Mouse (Mus musculus): ENCODE measurements around the gene Iqcj.

The Iqcj gene

DNA sequence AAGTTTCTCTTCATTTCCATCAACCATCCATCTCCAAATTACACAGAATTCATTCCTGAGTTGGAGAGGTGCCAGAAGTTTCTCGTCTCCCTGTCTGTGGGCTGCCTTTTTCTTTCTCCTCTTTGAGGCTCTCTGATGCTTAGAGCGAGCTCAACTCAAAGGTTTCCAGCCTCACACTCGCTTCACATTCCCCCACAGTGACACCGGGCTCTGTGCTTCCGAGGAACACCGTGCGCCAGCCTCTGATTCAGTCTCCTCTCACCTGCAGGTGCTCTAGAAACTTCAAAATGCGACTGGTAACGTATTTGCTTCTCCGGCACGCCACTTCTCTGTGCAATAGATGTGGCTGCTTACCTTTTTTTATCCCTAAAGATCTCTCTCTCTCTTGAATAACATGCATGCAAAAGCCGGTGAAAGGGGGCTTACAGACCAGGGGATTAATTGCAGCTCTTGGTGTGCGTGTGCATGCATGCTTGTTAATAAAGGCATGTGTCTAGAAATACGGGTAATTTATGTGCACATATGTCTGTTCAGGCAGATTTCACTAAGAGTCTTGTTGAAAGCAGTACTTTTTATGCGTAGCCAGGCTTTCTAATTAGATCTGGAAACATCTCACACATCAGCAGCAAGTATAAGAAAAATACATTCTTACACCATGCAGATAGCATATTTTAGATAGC, at the start of gene Iqcj, which contains the start of gene Iqschfp:
Gene Iqcj (plus strand): TSS at position 195 of the 680 bp plus-strand sequence.
Gene Iqschfp (plus strand): TSS at position 207 of the 680 bp plus-strand sequence.
- no peak for DNase-seq (ENCODE audit: extremely low spot score, low read depth, low spot score)

DNA sequence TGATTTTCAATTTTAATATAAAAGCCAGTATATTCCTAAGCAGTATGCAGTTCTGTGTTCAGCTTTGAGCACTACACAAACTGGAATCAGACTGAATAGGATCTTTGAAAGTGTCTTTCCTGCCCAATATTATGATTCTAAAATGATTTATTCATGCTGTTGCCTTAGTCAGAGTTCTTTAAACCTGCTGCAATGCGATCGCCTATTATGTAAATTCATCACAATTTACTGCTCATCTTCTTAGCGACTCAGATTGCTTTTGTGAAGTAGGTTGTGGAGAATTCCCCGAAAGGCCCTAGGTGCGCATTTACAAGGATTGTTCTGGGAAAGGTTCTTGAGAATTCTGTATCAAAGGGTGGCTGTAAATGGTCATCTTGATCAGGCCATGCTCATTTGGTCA, 39.6 kb upstream of the Iqcj start:
- no peak for DNase-seq (ENCODE audit: extremely low spot score, low read depth, low spot score)

DNA sequence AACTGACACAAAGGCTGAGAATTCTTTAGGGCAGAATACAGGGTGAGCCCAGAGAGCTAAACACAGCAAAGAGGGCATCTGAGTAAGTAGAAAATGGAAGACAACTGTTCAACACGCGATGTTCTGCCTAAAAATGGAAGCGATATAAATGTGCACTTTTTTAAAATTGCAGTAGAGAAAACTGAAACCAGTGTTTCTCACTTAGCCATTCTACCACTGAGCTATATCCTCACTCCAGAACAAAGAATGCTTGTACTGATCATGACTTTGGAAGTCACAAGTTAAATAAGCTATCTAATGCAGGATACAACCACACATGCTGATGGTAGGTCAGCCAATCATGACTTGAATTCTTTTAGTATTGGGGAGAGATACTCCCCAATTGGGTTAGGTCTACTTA, 30.5 kb upstream of the Iqcj start:
- no peak for DNase-seq (ENCODE audit: extremely low spot score, low read depth, low spot score)

- DNase-seq (ENCODE audit: extremely low spot score, low read depth, low spot score), result peak; percentile 22
These were observed 24.5 kb upstream of the Iqcj start for GRCm38 (mm10) chr3:67867420-67868065.

- no peak for DNase-seq (ENCODE audit: extremely low spot score, low read depth, low spot score)
These were observed 22.6 kb upstream of the Iqcj start for GRCm38 (mm10) chr3:67869424-67869823.

DNA sequence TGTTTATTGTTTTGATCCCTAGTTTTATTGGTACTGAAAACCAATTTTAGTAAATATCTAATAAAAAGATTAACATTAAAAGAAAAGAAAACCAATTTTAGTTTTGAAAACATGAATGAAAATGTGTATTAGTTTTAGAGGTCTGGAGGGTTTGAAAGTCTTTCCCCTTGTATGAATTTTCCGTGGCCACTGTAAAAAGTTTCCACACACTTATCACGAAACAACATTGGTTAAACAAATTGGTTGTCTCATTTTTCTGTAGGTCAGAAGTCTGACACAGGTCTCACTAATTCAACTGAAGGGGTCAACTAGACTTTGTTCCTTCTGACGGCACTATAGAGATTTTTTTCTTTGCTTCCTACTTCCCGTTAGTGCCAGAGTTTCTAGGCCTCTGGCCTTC, 14.8 kb upstream of the Iqcj start:
- no peak for DNase-seq (ENCODE audit: extremely low spot score, low read depth, low spot score)

DNA sequence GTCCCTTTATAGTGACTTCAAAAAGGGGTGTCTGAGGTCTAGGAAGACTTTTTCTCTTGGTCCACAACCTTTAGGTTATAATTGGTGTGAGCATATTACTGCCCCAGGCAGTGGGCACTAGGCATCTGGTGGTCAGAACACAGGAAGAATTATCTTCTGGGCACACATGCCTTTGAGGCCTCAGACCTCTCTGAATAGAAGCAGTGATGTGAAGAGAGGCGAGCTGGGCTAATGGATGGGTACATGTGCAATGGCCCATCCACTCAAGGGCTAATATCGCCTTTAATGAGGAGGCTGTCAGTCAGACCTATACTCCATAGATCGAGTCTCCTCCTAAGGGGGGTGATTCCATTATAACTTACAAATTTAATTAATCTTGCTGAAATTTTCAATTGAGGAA, 7.7 kb upstream of the Iqcj start:
- no peak for DNase-seq (ENCODE audit: extremely low spot score, low read depth, low spot score)

GRCm38 (mm10) chr3:67886176-67886575, 5.8 kb upstream of the Iqcj start:
- no peak for DNase-seq (ENCODE audit: extremely low spot score, low read depth, low spot score)

GRCm38 (mm10) chr3:67887251-67887650, 4.8 kb upstream of the Iqcj start:
- DNase-seq (ENCODE audit: extremely low spot score, low read depth, low spot score), result no peak

DNA sequence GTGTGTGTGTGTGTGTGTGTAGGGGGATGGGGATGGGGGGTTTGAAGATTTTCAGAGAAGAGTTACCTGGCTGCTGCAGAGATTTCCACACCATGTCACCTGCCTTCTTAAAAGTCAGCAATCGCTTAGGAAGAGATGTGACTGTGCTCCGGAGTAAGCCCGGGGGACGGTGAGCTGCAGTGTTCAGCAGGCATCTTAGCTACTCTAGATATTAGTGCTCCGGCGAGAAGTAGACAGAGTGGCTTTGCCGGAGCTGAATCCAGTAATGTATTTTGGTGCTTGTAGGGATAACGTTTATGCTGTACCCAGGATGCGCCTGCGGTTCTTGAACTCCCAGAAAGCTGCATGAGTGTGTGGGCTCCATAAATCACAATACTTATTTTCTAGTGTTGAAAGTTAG, 748 bp downstream of the Iqcj start:
- no peak for DNase-seq (ENCODE audit: extremely low spot score, low read depth, low spot score)

DNA sequence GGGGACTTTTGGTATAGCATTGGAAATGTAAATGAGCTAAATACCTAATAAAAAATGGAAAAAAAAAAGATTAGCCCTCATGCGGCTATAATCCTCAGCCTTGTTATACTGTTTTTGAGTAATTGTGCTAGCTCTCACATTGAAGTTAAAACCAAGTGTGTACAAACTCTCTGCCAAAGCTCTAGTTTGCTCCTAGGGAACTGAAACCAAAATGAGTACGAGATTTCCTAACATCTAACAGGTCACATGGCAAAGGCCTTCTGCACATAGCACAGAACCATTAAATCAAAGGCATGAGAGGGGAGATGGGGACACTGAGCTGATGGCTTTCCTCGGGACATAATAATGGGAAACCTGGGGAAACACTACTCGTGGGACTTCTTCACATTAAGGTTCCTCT, 10.5 kb downstream of the Iqcj start:
- no peak for DNase-seq (ENCODE audit: extremely low spot score, low read depth, low spot score)

DNA sequence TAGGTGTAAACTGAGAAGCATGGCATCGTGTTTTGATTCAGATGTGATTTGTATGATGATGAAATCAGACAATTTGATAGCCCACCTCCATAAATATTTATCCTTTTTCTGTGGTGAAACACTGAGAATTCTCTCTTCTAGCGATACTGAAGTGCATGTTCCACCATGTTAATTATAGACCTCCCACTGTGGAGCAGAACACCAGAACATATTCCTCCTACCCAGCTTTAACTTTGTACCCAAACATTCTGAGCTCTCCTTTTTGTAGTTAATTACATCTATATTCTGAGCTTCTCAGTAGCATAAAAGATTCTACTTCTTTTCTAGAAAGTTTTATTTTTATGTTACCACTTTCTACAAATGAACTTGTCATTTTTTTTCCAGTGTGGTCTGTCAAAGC, 16.6 kb downstream of the Iqcj start:
- no peak for DNase-seq (ENCODE audit: extremely low spot score, low read depth, low spot score)

DNA sequence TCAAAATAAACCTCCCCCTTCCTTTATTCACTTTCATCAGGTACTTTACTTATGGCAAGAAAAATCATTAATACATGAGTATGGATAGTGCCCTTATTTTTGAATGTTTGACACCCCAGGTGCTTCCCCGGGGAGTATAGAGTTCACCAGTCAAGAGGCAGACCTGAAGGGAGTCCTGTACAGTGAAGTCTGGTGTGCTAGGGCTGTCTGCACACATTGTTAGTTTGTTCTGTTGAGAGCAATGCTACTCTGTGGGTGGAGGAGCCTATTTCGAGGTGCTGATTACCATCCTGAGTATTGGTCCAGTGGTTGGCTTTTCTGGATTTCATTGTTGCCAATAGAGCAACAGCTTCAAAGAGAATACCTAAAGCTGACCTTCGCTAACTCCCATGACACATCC, 26.1 kb downstream of the Iqcj start:
- no peak for DNase-seq (ENCODE audit: extremely low spot score, low read depth, low spot score)

- DNase-seq (ENCODE audit: extremely low spot score, low read depth, low spot score), result no peak
These were observed 26.7 kb downstream of the Iqcj start for GRCm38 (mm10) chr3:67918634-67919259.

- DNase-seq (ENCODE audit: extremely low spot score, low read depth, low spot score), result no peak
These were observed 31.1 kb downstream of the Iqcj start for GRCm38 (mm10) chr3:67923095-67923494.

- no peak for DNase-seq (ENCODE audit: extremely low spot score, low read depth, low spot score)
These were observed 33.4 kb downstream of the Iqcj start for GRCm38 (mm10) chr3:67925453-67925852.

DNA sequence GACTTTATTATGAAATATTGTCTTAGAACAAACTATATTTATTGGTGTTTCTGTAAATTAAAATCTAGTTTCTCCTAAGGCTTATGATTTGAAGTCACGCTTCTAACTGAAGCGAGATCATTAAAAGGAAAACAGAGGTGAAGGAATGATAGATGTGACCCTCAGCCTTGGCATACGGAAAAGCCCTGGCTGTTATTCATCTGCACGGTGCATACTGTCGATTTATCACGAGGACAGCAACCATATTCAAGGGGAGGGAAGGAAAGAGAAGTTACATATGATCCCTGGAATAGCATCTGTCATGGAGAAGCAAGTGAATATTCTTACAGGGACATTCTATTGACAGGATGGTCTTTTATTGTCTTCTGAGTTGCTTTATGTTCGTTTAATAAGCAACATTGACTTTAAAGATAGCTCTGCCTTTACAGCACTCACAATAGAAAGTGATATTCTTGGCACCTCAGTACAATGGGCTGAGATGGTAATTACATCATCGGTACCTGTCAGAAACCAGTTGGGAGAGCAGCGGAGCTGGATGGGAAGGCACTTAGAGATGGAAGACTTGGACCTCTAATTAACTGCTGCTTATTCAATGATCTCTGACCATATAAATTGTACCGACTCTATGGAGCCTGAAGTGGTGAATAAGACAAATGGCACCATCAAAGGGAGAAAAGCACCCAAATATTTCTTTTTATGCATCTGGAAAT, 38.6 kb downstream of the Iqcj start:
- no peak for DNase-seq (ENCODE audit: extremely low spot score, low read depth, low spot score)

DNA sequence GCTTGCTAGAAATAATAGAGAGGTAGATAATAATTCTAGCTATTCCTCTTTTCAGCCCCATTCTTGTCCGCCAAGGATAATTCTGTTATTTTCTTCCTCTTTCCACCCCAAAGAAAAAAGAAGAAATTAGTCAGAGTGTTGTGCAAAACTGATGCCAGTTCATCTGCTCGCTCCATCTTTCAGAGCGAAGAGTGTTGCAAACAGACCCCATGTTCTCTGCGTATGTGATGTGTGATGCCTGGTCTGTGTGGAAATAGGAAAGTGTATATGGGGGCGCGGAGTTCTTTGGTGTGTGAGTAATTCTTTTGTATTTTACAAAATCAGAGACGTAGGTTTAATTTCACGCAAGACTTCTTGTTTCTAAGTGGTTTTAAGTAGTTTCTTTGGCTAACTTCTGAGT, 39.2 kb downstream of the Iqcj start:
- no peak for DNase-seq (ENCODE audit: extremely low spot score, low read depth, low spot score)

DNA sequence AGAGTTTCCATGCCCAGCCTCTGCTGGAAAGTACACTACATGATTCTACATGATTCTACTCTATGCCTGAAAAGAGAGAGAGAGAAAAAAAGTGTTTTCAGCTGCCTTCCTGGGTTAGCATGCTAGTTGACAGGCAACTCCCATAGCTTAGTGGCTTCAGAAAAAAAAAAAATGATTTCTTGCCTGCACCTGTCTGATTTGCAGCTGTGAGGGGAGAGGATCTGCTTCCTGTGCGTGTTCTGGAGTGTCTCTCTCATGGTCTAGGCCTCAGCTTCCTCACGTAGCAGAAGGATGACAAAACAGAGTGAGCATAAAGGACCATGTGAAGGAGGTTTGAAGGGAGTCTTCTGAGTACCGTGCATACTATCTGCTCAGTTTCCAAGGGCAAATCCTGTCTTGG, 39.9 kb downstream of the Iqcj start:
- DNase-seq (ENCODE audit: extremely low spot score, low read depth, low spot score), result no peak

DNA sequence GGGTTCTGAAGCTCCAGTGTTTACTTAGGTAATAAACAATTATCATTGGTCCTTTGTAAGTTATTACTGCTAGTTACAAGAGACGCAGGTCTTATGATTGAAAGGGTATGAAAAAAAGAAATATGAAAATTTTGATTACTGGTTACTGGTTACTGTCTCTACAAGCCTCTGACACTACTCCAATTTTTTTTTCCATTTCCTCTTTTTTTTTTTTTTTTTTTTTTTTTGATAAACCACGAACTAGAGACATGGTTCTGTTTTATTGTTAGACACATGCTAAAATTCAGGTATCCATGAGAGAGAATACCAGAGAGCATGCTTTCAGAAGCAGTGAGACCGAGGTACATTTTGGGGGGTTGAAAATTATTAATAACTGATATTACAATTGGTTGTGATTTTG, 43.8 kb downstream of the Iqcj start:
- DNase-seq (ENCODE audit: extremely low spot score, low read depth, low spot score), result no peak

- DNase-seq (ENCODE audit: extremely low spot score, low read depth, low spot score), result no peak
These were observed 55.0 kb downstream of the Iqcj start for GRCm38 (mm10) chr3:67947000-67947399.

GRCm38 (mm10) chr3:67952517-67952940, 60.5 kb downstream of the Iqcj start:
- no peak for DNase-seq (ENCODE audit: extremely low spot score, low read depth, low spot score)
